Mouse (Mus musculus): ENCODE data around the gene Shcbp1l.

DNA sequence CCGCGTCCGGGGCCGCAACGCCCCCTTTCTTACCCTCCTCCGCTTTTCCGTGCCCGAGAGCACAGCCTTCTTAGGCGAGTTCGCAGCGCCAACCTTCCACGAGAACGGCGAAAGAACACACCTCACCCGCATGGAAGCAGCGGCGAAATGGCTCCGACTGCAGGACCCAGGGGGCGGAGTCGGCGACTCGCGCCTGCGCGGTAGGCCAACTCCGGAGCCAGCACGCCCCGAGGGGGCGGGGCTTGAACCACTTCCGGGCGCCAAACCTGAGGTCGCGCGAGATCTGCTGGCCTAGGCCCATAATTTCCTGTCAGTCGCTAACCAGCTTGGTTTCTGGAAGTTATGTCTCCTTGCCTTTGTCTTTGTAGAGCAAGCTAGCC is 62.5 kb downstream of the Shcbp1l start, which contains the start of gene Dhx9:
- TF ChIP-seq CTCF (conservative IDR thresholded peaks at IDR 0.05; ENCODE audit: low read length) (no peak), POU5F1 (IDR thresholded peaks at IDR 0.05; ENCODE audit: borderline replicate concordance, low read length) (no peak)

Measured in E14TG2a.4 (cell line).